Mouse (Mus musculus): ENCODE measurements around the gene Prss57. TPM values are rescaled to one million over a fixed set of nuclear protein-coding genes. Genes with fewer than 3 reads are reported as not detected.

The Prss57 gene
- polyA plus RNA-seq, 1 experiment from 2014 or later: 0.51 TPM

GRCm38 (mm10) chr10:79732500-79732899 is 58.3 kb downstream of the Prss57 start:
- Histone ChIP-seq H3K27ac (replicated peaks) (no peak overlapping the region), H3K27me3 (replicated peaks) (peaks cover 43% of the 10 kb centered on the region), H3K36me3 (peaks cover 45% of the 10 kb centered on the region), H3K9ac (no peak overlapping the region), H3K4me2 (no peak overlapping the region), H3K4me1 (peaks cover 12% of the 10 kb centered on the region), H3K9me3 (peaks cover 30% of the 10 kb centered on the region), H3K4me3 (no peak overlapping the region)
- 90% methylated on average over 1 of the region's 1 CpGs for WGBS
- no peak for ATAC-seq (ENCODE audit: extremely low read depth, insufficient number of reproducible peaks, low FRiP score, low TSS enrichment)

Other genes starting within 250 kb of the Prss57 start
- 32.9 and 33.5 TPM in 2 replicates for gene Mier2, start 235.8 kb downstream of the Prss57 start, polyA plus RNA-seq (2015; fragmentation: Nextera tagmentation; extraction: Ambion mirVana)
- gene Theg, start 203.6 kb downstream of the Prss57 start, polyA plus RNA-seq (2015; fragmentation: Nextera tagmentation; extraction: Ambion mirVana): not detected in 2 replicates
- gene C2cd4c, start 176.9 kb downstream of the Prss57 start, polyA plus RNA-seq (2015; fragmentation: Nextera tagmentation; extraction: Ambion mirVana): not detected in 2 replicates
- 1.9 and 2.6 TPM in 2 replicates for gene Shc2, start 153.0 kb downstream of the Prss57 start, polyA plus RNA-seq (2015; fragmentation: Nextera tagmentation; extraction: Ambion mirVana)
- not detected in 2 replicates for gene Odf3l2, start 145.2 kb downstream of the Prss57 start, polyA plus RNA-seq (2015; fragmentation: Nextera tagmentation; extraction: Ambion mirVana)
- gene Madcam1, start 126.4 kb downstream of the Prss57 start, polyA plus RNA-seq (2015; fragmentation: Nextera tagmentation; extraction: Ambion mirVana): 0.82 and 1.2 TPM in 2 replicates
- 41.4 and 43.1 TPM in 2 replicates for gene Tpgs1, start 121.6 kb downstream of the Prss57 start, polyA plus RNA-seq (2015; fragmentation: Nextera tagmentation; extraction: Ambion mirVana)
- gene Cdc34, start 108.8 kb downstream of the Prss57 start, polyA plus RNA-seq (2015; fragmentation: Nextera tagmentation; extraction: Ambion mirVana): 122 and 136 TPM in 2 replicates
- gene Gzmm, start 101.9 kb downstream of the Prss57 start, polyA plus RNA-seq (2015; fragmentation: Nextera tagmentation; extraction: Ambion mirVana): 0.67 and 1.0 TPM in 2 replicates
- gene Bsg, start 86.5 kb downstream of the Prss57 start, polyA plus RNA-seq (2015; fragmentation: Nextera tagmentation; extraction: Ambion mirVana): 1,093 and 1,212 TPM in 2 replicates
- gene Hcn2, start 74.3 kb downstream of the Prss57 start, polyA plus RNA-seq (2015; fragmentation: Nextera tagmentation; extraction: Ambion mirVana): 0.06 and 0.09 TPM in 2 replicates
- gene Polrmt, start 44.4 kb downstream of the Prss57 start, polyA plus RNA-seq (2015; fragmentation: Nextera tagmentation; extraction: Ambion mirVana): 30.2 and 30.9 TPM in 2 replicates
- 0.17 TPM in 1 of 2 replicates, not detected in the other for gene Fgf22, start 35.9 kb downstream of the Prss57 start, polyA plus RNA-seq (2015; fragmentation: Nextera tagmentation; extraction: Ambion mirVana)
- 61.4 and 66.3 TPM in 2 replicates for gene Rnf126, start 24.0 kb downstream of the Prss57 start, polyA plus RNA-seq (2015; fragmentation: Nextera tagmentation; extraction: Ambion mirVana)
- gene Fstl3, start 13.7 kb downstream of the Prss57 start, polyA plus RNA-seq (2015; fragmentation: Nextera tagmentation; extraction: Ambion mirVana): 23.8 and 27.3 TPM in 2 replicates
- 67.1 and 69.3 TPM in 2 replicates for gene Palm, start 2.6 kb upstream of the Prss57 start, polyA plus RNA-seq (2015; fragmentation: Nextera tagmentation; extraction: Ambion mirVana)
- 1.2 and 1.4 TPM in 2 replicates for gene Misp, start 30.0 kb upstream of the Prss57 start, polyA plus RNA-seq (2015; fragmentation: Nextera tagmentation; extraction: Ambion mirVana)
- gene Ptbp1, start 63.5 kb upstream of the Prss57 start, polyA plus RNA-seq (2015; fragmentation: Nextera tagmentation; extraction: Ambion mirVana): 122 and 141 TPM in 2 replicates
- 2.5 and 2.6 TPM in 2 replicates for gene Prtn3, start 83.5 kb upstream of the Prss57 start, polyA plus RNA-seq (2015; fragmentation: Nextera tagmentation; extraction: Ambion mirVana)
- 15.8 and 16.4 TPM in 2 replicates for gene Plppr3, start 83.7 kb upstream of the Prss57 start, polyA plus RNA-seq (2015; fragmentation: Nextera tagmentation; extraction: Ambion mirVana)
- 0.25 and 0.96 TPM in 2 replicates for gene Elane, start 95.3 kb upstream of the Prss57 start, polyA plus RNA-seq (2015; fragmentation: Nextera tagmentation; extraction: Ambion mirVana)
- gene Cfd, start 99.9 kb upstream of the Prss57 start, polyA plus RNA-seq (2015; fragmentation: Nextera tagmentation; extraction: Ambion mirVana): not detected in 2 replicates
- 41.8 and 42.1 TPM in 2 replicates for gene Med16, start 118.0 kb upstream of the Prss57 start, polyA plus RNA-seq (2015; fragmentation: Nextera tagmentation; extraction: Ambion mirVana)
- 1.7 TPM in 1 of 2 replicates, not detected in the other for gene Gm26602, start 119.9 kb upstream of the Prss57 start, polyA plus RNA-seq (2015; fragmentation: Nextera tagmentation; extraction: Ambion mirVana)
- 0.60 and 0.67 TPM in 2 replicates for gene Kiss1r, start 126.0 kb upstream of the Prss57 start, polyA plus RNA-seq (2015; fragmentation: Nextera tagmentation; extraction: Ambion mirVana)
- gene R3hdm4, start 130.2 kb upstream of the Prss57 start, polyA plus RNA-seq (2015; fragmentation: Nextera tagmentation; extraction: Ambion mirVana): 95.6 and 100 TPM in 2 replicates
- gene Arid3a, start 136.1 kb upstream of the Prss57 start, polyA plus RNA-seq (2015; fragmentation: Nextera tagmentation; extraction: Ambion mirVana): 3.4 and 4.2 TPM in 2 replicates
- gene Wdr18, start 169.2 kb upstream of the Prss57 start, polyA plus RNA-seq (2015; fragmentation: Nextera tagmentation; extraction: Ambion mirVana): 72.4 and 80.9 TPM in 2 replicates
- gene Grin3b, start 179.8 kb upstream of the Prss57 start, polyA plus RNA-seq (2015; fragmentation: Nextera tagmentation; extraction: Ambion mirVana): 0.09 and 0.11 TPM in 2 replicates
- gene Tmem259, start 193.4 kb upstream of the Prss57 start, polyA plus RNA-seq (2015; fragmentation: Nextera tagmentation; extraction: Ambion mirVana): 10.6 and 12.8 TPM in 2 replicates
- gene Cnn2, start 197.6 kb upstream of the Prss57 start, polyA plus RNA-seq (2015; fragmentation: Nextera tagmentation; extraction: Ambion mirVana): 264 and 271 TPM in 2 replicates
- 2.2 and 2.6 TPM in 2 replicates for gene Abca7, start 205.5 kb upstream of the Prss57 start, polyA plus RNA-seq (2015; fragmentation: Nextera tagmentation; extraction: Ambion mirVana)
- 5.5 and 6.5 TPM in 2 replicates for gene Arhgap45, start 225.7 kb upstream of the Prss57 start, polyA plus RNA-seq (2015; fragmentation: Nextera tagmentation; extraction: Ambion mirVana)
- gene Polr2e, start 248.8 kb upstream of the Prss57 start, polyA plus RNA-seq (2015; fragmentation: Nextera tagmentation; extraction: Ambion mirVana): 149 and 154 TPM in 2 replicates

Measured in heart, embryonic 13.5 days (tissue).